Mouse (Mus musculus): Measurements from ENCODE around the gene Fam78a.

DNA sequence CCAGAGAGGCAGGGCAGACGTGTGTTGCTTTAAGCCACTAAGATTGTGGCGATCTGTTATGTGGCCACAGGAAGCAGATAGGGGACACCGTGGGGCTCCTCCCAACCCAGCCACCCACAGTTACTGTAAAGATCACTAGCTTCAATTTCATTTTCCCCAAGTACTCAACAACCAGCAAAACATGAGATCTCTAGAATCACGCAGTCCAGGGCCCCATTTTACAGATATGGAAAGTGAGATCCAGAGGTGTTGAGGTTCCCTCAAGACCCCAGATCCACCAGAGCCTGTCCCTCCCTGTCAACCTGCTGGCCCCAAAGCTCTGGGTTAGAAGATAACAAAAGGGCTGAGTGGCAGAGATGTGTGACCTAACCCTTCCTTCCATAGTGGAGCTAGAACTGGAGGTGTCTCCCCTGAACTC lies 31.2 kb upstream of the Fam78a start:
- TF ChIP-seq CTCF (IDR thresholded peaks at IDR 0.05; ENCODE audit: extremely low read depth, insufficient read depth, insufficient read length, insufficient replicate concordance) (no peak), POLR2A (IDR thresholded peaks at IDR 0.05; ENCODE audit: low read depth, low read length) (no peak)

Measured in spleen, adult 2 months (tissue).